Mouse (Mus musculus) cerebellum, adult 2 months (tissue): ENCODE measurements around the gene Mcf2. TPM values are rescaled to one million over a fixed set of nuclear protein-coding genes. Genes with fewer than 3 reads are reported as not detected.
A peak's percentile ranks its signal among the peaks of the same experiment; 100 is the strongest.

Experiments
- DNase-seq, 2 experiments: peaks; one replicate each; pipeline ENCODE4 v3.0.0; 2021
- H3K27ac ChIP-seq: fragments of 200-500 bp; 2 replicates; pipeline ENCODE4 v1.5.1; 2012; ENCODE audit warnings: low read length, control low read depth, inconsistent platforms; ENCODE audit not compliant: insufficient read depth
- H3K27me3 ChIP-seq: fragments of 200-500 bp; 2 replicates; pipeline ENCODE4 v1.6.1; 2012; ENCODE audit warnings: inconsistent platforms, mild to moderate bottlenecking, low read length, moderate library complexity; ENCODE audit not compliant: control insufficient read depth, insufficient read depth
- H3K4me1 ChIP-seq: fragments of 200-500 bp; 2 replicates; pipeline ENCODE4 v1.6.1; 2011; ENCODE audit warnings: low read length; ENCODE audit not compliant: control insufficient read depth, insufficient read depth
- H3K4me3 ChIP-seq: fragments of 200-500 bp; replicated peaks from 2 replicates; pipeline ENCODE3; 2011; ENCODE audit warnings: mild to moderate bottlenecking, low read depth, low read length, control low read depth; ENCODE audit not compliant: insufficient read depth
- CTCF ChIP-seq: fragments of 200-500 bp; IDR thresholded peaks from 2 replicates; pipeline ENCODE4 v1.5.1; 2011; ENCODE audit warnings: low read depth, mild to moderate bottlenecking, control low read depth, low read length, moderate library complexity, borderline replicate concordance; ENCODE audit not compliant: insufficient read depth
- POLR2A ChIP-seq: fragments of 200-500 bp; IDR thresholded peaks from 2 replicates; pipeline ENCODE4 v1.6.1; 2011; ENCODE audit warnings: low read length, control low read depth, borderline replicate concordance; ENCODE audit not compliant: insufficient read depth
- WGBS: fragments of 180-500 bp; shearing (Covaris S2); methylation state at CpG from one replicate; pipeline ENCODE4 v1.1.7; 2018; 5-methylcytosine and 5-hydroxymethylcytosine counted together
- polyA plus RNA-seq: library from polyadenylated mRNA; depleted of rRNA; stranded (reverse); fragments of >200 nt; gene quantifications from 2 replicates; pipeline ENCODE4 v1.2.3, GENCODE M21; 2012; rRNA removed

Mcf2 gene
- polyA plus RNA-seq, result 4.7 and 6.5 TPM in 2 replicates

- DNase-seq, result peak; percentile 0 to 14
- Histone ChIP-seq H3K27me3 (no peaks in the 10 kb centered on the region; the same call in 1 of the 2 replicates), H3K4me3 (peak within 1 kb of the TSS; percentile 48), H3K27ac (no peak within 1 kb of the TSS), H3K4me1 (no peaks in the 10 kb centered on the region)
- 5% methylated on average over 24 of the region's 28 CpGs for WGBS
- TF ChIP-seq POLR2A (no peak), CTCF (no peak)
Measured at GRCm38 (mm10) chrX:60178744-60179458, at the start of gene Mcf2. Gene Mcf2, minus strand, starts transcription at chrX:60179089.

DNA sequence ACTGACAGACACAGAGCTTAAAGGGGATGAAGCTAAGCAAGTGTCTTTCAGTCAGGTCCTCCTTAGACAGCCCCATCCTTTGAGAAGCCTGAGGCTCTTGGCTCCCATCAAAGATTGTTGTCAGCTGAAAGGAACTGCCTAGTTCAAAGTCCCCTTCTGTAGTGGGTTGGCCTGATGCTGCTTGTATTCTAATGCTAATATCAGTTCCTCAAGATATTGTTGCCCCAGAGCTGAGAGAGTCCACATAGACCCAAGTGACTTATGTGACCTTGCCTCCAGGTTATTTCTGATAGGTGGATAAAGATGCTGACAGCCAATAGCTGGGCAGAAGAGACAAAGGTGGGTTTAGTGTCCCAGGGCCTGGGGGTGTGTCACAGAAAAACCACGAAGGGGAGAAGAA is 8.8 kb upstream of the Mcf2 start:
- no peak for DNase-seq
- 19% methylated on average over 1 of the region's 1 CpGs for WGBS
- Histone ChIP-seq H3K4me1 (no peaks in the 10 kb centered on the region), H3K27ac (no peak overlapping the region), H3K27me3 (no peaks in the 10 kb centered on the region), H3K4me3 (no peak overlapping the region)
- TF ChIP-seq POLR2A, result no peak
- no peak for TF ChIP-seq CTCF

- Histone ChIP-seq H3K4me3 (no peak overlapping the region), H3K4me1 (no peaks in the 10 kb centered on the region), H3K27ac (no peak overlapping the region), H3K27me3 (no peaks in the 10 kb centered on the region)
- WGBS, result 55% methylated on average over 3 of the region's 3 CpGs
- DNase-seq, result no peak
- TF ChIP-seq POLR2A (no peak), CTCF (no peak)
Measured at GRCm38 (mm10) chrX:60182611-60183010, 3.7 kb upstream of the Mcf2 start.

DNA sequence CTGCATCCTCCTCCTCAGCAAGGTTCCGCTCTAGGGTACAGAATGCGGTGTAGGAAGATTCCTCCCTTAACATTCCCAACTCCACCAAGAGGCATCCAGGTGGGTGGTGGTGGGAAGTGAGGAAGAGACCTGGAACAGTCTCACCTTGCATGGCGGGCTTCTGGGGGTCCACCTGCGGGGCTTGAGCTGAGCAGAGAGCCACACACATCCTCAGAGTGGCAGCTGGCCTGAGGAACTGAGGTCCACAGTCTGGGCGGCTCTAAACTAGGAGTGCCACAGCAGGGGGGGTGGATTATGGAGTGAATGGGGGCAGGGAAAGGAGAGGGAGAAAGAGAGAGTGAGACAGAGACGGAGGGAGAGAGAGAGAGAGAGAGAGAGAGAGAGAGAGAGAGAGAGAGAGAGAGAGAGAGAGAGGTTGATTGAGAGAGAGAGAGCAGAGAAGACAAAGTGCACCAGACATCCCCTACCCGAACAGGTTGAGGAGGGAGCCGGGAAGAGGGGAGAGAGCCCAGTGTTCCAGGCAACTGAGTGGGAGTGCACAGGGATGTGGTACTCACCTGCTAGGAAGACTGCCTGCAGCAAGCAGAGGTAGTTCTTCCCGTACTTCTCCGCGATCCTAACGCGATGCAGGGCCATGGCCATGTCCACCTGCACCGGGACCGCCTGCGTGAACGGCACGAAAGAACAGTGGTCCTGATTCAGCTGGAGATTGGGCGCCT is 705 bp downstream of the Mcf2 start:
- TF ChIP-seq CTCF, result no peak
- no peak for TF ChIP-seq POLR2A

GRCm38 (mm10) chrX:60170106-60170505 is 8.8 kb downstream of the Mcf2 start:
- Histone ChIP-seq H3K4me1 (no peaks in the 10 kb centered on the region), H3K27me3 (no peaks in the 10 kb centered on the region), H3K4me3 (no peak overlapping the region), H3K27ac (no peak overlapping the region)
- WGBS, result 93% methylated on average over 5 of the region's 5 CpGs
- no peak for DNase-seq
- TF ChIP-seq CTCF, result no peak
- TF ChIP-seq POLR2A, result no peak

More for the DNA sequence above, 705 bp downstream of the Mcf2 start:
- Histone ChIP-seq H3K4me3 (peak overlapping the region; percentile 48), H3K4me1 (no peaks in the 10 kb centered on the region), H3K27me3 (no peaks in the 10 kb centered on the region; the same call in 1 of the 2 replicates), H3K27ac (no peak overlapping the region)
- 12% methylated on average over 19 of the region's 19 CpGs for WGBS
- DNase-seq, result peak in 1 of 2 experiments; percentile 2

- DNase-seq, result no peak
- 82% methylated on average over 2 of the region's 2 CpGs for WGBS
- Histone ChIP-seq H3K27me3 (no peaks in the 10 kb centered on the region), H3K4me1 (no peaks in the 10 kb centered on the region), H3K4me3 (no peak overlapping the region), H3K27ac (no peak overlapping the region)
- TF ChIP-seq CTCF (no peak), POLR2A (no peak)
Measured at GRCm38 (mm10) chrX:60169511-60169910, 9.4 kb downstream of the Mcf2 start.

DNA sequence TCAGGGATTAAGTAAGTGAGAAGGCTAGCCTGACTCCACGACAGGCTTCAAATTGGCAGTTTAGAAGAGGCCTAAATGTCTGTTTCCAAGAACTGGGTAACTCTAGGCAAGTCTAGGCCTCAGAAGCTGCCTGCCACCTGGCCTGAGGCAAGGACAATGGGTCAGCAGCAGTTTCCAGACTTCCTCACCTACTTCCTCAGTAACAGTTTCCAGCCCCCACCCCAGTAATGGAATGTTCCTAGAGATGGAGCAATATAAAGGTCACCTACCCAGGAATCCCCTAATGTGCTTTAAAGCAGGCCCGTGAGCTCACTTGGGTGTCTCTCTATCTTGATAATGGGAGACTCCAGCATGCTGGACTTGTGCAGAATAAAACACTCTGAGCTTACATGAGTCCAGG is 10.1 kb downstream of the Mcf2 start:
- WGBS, result 76% methylated on average over 2 of the region's 2 CpGs
- Histone ChIP-seq H3K4me1 (no peaks in the 10 kb centered on the region), H3K27me3 (no peaks in the 10 kb centered on the region)

More for the DNA sequence above, 10.1 kb downstream of the Mcf2 start:
- DNase-seq, result no peak
- no peak overlapping the region for H3K27ac ChIP-seq
- H3K4me3 ChIP-seq, result no peak overlapping the region
- no peak for TF ChIP-seq CTCF
- TF ChIP-seq POLR2A, result no peak
